Mouse (Mus musculus) adrenal gland (tissue): ENCODE measurements at regions not wholly inside any gene's neighbourhood (a gene's known extent, or its start where the extent isn't known, plus 50 kb on each side); places are given as distances from the start of the nearest gene placed in this dataset.

Source experiments
- intact Hi-C: fragments of 180-260 bp; cut with DNase I; formaldehyde crosslinking; loops from one replicate; pipeline ENCODE4 v1.15.1; 2025

DNA sequence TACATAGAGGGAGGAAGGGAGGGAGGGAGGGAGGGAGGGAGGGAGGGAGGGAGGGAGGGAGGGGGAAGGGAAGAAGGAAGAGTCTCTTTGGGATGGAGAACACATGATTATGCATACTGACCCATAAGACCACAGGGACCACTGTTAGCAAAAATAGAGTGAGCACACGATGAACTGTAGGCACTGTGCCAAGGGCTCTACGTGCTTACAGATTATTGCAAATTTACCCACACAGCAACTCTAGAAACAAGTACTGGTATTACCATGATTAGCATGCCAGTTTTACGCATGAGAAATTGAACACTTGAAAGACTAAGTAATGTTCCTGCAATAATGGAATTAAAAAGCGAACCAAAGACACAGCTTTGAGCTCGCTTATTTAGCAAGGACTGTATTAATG is 117.7 kb upstream of the Slc44a1 start:
- intact Hi-C loops: no loop called here

DNA sequence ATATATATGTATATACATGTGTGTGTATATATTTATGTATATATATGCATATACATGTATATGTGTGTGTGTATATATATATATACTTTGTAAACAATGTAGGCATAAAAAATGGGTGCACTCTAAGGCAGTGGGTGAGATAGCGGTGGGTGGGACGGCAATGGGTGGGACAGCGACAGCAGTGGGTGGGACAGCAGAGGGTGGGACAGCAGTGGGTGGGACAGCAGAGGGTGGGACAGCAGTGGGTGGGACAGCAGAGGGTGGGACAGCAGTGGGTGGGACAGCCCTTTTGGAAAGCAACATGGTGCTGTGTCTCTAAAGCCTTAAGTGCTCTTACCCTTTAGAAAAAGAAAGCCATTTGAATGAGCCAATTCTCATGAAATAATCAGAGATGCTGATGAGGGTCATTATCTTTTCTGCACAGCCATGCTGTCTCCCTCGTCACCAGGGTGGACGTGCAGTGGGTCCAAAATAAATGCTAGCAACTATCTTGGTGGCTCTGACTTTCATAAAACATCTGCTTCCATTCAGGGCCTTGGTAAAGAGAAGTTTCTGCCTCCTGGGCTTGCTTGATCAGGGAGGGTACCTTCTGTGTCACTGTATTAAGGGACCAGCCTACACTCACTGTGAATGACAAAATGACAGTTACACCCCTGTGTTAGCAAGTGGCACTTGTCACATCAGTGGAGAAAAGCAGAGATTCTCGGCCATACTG is 119.3 kb upstream of the Slc44a1 start:
- intact Hi-C loops: no loop called here

DNA sequence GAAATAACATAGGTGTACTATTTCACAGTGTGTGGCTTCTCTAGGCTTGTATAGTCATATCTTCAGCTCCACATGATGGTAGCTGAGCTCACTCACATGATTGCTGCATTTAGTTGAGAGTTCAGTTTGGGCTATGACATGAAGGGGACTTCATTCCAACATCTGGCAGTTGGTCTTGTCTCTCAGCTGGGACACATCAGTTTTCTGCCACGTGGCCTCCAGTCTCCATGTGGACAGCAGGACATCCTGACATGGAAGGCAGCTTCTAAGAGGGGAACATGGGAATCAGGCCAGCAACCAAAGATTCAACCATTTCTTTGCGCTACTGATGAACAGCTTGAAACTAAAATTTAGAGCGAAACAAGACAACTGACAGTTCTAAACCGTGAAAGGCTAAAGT is 121.2 kb upstream of the Slc44a1 start:
- intact Hi-C loops: no loop called here

DNA sequence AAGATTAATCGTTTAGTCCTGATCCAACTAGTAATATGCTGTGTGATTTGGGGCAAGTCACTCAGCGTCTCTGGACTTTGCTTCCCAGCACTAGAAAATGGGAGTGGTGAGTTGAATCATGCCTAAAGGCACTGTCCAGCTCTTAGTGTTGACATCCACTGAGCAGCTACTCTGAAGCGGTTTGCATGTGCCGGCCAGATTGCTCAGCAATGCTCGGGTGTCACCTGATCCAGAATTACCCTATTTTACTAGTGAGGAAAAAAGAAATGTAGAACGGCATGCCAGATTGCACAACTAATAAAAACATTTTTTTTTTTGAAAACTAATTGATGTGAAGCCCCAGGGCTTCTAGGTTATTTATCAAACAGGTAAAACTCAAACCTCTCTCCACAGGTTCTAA is 122.0 kb upstream of the Slc44a1 start:
- intact Hi-C loops: no loop called here

DNA sequence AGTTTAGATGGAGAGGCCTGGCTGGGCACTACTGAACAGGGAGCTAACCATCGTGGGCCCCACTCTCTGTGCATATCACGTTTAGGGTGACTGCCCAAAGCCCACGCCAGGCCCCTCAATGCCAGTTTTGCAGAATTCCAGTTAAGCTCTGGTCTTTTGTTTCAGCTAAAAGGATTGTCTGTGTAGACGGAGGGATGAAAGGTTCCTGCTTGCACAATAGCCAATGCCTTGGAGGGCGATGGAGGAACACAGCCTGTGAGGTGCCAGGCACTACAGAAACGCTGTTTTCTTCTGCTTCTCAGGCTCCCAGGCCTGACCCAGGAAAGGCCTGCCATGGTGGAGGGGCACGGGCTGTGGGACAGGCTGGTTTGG is 122.8 kb upstream of the Slc44a1 start:
- intact Hi-C loops: no loop called here

DNA sequence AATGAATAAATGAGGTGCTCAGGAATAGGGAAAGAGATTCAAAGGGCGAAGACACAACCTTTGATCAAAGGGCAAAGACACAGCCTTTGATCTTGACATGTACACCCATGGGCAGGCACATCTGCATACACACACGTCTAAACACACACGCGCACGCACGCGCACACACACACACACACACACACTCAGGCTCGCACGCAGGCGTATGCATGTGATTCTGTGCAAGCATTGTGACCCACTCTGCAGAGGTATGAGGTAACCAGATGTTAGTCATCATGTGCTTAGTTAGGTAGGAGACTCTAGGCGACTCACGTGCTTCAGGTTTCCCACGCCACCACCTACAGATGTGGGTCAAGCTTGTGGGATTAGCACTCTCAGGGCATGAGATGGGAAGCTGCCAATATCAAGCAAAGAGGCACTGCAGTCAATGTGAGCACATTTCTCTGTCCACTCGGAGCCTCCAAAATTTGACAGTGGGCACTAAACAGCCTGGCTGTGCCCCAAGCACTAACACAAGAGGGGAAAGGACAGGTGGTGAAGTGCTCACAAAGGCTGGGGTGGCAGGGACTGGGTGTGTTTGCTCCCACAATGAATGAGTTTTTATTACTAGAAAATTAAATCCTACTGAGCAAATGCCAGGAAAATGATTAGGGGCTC is 123.3 kb upstream of the Slc44a1 start:
- intact Hi-C loops: no loop called here

DNA sequence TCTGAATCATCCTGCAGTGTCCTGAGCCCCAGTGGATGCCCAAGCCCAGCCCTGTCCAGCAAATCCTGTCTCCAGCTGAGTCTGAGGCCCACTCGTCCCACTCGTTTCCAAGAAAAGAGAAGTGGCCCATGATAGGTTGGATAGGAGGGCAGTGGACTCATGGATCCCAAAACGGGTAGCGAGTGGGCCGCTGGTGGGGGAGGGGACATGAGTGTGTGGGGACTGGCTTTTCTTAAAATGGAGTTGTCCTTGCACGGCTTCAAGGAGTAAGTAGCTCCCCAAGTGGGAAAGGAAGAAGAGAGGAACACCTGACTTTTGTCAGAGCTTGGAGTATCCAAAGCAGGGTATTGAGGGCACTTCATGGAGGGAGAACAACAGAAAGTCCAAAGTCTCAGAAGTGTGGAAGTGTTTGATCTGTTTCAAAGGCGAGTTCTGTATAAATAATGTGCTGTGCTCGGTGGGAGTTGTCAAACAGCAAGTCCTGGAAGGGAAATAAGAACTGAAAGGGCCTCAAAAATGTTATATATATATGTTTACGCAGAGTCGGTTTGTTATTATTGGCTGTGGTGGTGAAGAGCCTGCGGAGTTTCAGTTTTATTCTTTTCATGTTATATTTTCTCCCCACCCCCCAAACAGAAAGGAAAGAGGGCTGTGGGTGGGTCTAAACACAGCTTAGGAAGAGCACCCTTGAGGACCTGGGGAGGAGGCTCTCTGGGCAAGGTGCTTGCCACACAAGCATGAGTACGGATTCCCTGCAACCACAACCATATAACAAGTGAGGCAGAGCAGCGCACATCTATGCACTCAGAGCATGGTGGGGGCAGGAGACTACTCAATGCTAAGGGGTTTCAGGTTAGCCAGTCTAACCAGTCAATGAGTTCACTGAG is 124.1 kb upstream of the Slc44a1 start:
- intact Hi-C loops: no loop called here

DNA sequence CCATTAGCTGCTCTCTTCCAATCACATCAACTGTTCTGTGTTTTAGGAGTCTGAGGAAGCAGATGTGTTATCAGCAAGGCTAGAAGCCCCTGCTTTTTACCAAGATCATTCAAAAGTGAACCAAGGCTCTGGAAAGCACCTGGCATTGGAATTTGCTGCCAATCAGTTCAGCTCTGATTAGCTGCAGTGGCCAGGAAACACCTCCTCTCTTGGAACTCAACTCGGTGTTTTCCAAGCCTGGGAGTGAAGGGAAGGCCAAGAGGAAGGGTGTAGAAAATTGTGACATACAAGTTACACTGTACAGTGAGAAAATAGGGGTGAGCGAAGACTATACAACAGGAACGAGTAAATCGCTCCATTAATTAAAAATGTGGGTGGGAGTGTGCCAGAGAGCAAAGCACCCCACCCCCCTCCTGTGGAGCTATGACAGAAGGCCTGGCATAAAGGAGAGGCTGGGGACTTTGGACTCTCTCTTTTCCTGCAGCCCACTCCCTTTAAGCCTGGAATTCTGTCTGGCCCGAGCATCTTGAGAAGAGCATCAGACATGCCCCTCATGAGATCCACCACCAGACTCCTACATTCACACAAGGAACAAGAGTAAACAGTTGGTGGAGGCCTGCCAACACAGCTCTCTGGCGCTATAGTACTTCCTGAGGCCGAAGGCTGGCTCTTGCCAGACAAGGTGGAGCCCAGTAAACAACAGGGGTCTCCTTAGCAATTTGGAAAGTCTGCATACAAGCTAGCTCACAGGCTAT is 124.9 kb upstream of the Slc44a1 start:
- intact Hi-C loops: no loop called here

DNA sequence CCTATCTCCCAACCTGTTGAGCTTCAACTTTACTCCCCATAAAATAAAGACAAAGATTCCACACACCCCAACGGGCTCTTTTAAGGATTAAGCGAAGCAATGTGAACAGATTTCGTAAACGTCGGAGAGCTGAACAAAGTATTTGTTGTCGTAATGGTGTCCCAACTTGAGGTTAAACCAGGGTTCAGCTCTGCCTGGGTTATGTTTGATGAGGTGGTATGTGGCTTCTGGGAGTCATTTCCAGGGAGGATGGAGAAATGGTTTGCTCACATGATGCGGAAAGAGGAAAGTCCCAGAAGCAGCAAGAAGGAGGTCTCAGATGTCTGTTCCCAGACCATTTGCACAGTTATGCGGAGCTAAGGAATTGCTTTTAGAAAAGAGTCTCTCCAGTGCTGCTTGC is 126.1 kb upstream of the Slc44a1 start:
- intact Hi-C loops: no loop called here

DNA sequence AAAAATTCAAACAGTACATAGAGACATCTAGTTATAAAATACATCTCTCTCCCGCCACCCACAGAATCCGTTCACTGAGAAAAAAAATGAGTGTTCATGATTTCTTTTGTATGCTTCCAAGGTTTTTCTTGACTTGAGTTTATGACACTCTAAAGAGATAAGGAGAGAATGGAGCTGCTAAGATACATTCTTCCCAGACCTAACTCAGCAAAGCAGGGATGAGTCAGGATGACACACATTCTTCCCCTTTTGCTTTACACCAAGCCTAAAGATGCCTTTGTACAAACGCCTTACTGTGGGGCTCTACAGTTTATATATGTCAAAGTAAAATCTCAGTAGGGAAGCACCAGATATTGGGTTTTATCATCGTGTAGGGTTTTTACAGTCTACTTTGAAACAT is 133.1 kb upstream of the Slc44a1 start:
- intact Hi-C loops: no loop called here

DNA sequence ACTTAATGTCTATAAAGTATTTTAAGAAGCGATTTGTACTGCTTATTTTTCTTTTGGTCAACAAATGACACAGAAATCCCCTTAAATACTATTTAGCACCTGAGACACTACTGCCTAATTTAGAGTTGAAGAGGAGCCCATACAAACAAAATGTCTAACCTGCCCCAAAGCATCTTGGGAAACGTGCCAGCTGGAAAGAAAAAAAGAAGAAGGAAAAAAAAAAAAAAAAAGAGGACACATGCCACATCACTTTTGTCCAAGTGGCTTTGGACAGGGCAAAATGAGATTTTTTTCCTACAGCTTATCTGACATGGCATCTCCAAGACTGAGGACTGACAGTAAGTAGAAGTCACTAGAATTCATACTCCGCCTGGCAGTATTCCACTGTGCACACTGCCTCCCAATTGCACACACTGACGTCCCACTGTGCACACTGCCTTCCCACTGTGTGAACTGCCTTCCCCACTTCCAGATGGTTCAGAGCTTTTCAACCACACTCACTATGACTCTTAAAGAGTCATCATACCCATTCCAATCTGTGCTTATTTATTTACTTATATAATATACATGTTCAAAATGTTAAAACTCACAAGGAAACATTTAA is 135.3 kb upstream of the Slc44a1 start:
- intact Hi-C loops: no loop called here

DNA sequence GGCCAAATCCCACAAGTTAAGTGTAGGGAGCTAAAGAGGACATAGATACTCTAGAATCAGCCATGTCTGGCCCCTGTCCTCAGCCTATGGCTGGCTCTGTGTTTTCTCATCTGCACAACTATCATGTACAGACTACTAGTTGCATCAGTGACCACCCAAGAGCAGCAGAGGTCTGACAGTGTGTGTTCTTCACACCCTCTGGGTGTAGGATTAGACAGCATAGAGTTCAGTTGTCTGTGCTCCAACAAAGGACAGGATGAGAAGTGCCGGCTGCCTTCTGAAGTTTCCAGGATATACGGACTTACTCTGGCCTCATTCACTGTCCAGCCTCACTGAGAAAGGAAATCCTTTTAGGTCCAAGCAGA is 135.9 kb upstream of the Slc44a1 start:
- intact Hi-C loops: no loop called here

DNA sequence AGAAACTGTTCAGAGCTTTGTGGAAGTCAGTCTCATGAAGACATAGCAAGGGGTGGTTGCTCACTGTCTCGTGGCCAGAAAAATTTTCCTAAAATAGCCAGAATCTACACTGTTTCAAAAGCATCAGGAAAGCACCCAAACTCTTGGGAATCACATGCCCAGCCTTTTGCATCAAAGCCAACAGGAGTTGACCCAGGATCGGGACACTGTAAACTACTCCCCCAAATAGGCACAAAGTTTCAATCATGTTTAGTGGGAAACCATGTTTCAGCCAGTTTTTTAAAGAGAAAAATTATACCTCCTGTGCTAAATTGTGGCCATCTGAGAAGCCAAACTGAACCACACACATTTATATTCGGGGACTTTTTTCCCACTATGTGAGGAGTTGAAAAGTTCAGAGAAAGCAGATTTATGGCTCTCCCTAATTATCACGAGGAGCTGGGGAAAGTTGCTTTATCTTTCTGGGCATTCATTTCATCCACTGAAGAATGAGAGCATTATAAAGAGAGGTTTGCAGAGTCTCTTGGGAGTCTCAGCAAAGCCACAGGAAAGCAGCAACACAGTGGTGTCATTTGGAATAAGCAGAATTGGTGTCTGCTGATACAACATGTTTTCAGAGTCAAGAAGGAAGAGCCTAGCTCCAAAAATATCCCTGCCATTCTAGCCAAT is 136.5 kb upstream of the Slc44a1 start:
- intact Hi-C loops: no loop called here

DNA sequence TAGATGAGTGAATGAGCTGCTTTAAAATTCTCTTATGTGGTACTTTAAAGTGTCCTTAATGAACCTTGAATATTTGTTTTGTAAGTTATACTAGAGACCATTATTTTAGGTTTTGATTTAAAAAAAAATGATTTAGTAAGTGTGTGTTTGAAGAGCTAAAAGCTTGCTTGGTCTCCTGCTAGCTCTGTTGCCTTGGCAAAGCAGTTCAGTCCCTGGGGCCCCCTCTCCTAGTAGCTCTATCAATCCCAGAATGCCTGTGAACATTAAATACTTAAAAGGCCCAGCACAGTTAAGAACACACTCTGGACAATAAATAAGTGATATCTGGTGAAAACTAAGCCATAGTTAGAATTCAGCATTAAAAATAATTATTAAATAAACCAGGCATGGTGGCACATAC is 138.3 kb upstream of the Abca1 start:
- intact Hi-C loops: no loop called here

DNA sequence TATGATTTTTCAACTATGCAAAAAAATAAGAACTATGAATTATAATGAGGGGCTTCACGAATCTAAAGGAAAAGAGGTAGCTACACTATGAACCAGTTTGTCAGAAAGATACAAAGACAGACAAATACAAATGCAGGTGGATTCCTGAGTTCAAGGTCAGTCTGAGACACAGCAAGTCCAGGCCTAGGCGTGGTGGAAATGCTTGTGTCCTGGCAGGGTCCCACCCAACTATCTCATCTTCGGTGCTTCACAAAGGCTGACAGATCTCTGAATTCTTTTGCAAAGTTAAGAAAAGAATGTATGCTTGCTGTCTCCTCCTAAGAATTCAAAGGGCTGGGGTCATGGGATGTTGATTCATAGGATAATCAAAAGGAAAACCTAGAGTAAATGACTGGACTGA is 132.9 kb upstream of the Abca1 start:
- intact Hi-C loops: no loop called here

DNA sequence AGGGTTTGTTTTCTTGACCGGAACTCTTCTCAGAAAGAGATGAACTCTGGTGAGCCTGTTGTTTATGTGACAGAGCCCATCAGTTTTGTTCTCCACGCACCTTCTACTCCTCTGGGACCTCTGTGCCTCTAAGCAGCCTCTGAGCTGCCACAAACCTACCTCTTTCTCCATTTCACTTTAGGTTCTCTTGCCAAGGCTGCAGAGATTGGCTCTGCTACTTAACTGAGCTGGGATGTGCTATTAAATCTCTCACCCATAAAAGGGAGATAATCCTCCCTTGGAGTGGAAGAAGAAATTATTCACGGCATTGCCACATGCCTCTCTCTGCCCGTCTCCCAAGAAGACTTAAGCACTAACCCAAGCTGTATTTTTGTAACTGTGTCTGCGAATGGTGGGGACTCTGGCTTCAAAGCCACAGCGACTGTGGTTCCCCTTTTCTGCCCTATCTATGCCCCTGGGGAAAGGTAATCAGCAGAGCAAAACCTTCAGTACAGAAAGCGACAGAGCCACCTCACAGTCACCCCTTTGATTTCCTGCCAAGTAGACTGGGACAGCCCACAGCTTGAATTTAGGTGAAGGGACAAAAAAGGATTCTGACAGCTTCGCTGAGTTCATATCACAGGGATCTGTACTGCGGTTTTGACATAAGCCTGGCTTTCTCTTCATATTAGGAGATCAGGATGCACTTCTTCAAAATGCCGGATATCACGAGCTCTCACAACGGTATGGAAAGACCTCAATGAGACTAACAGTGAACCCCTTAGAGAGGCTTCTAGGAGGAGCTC is 118.2 kb upstream of the Abca1 start:
- intact Hi-C loops: no loop called here

DNA sequence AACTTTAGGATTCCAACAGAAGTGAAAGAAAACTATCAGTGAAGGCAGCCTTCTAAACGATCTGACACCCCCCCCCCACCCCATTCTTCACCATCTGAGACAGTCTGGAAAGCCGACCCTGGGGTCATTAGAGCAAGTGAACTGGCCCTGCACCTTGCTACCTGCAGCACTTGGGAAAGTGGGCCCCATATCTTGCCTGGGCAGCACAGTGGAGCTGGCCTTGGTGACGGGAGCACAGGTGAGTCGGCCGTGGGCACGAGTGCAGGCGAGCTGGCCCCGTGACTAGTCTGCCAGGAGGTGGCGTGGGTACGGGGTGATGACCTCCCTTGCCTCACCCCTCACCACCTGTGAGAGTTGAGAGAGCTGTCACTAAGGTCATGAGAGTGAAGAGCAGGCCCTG is 110.7 kb upstream of the Abca1 start:
- intact Hi-C loops: no loop called here

DNA sequence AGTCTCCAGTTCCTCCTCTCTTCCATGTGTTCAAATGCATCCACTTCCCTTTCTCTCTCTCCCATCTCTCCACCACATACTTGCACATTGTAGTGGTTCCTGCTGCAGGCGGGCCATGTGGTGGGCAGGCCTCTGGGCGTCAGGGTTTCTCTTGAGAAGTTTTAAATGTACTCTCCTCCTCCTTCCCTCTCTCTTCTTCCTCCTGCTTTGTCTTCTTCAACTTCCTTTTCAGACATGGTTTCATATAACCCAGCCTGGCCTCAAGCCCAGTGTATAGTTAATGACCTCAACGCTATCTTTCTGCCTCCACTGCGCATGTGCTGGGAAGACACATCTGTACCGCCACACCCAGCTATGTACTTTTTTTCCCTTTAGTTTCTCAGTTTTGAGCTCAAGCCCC is 110.3 kb upstream of the Abca1 start:
- intact Hi-C loops: no loop called here

DNA sequence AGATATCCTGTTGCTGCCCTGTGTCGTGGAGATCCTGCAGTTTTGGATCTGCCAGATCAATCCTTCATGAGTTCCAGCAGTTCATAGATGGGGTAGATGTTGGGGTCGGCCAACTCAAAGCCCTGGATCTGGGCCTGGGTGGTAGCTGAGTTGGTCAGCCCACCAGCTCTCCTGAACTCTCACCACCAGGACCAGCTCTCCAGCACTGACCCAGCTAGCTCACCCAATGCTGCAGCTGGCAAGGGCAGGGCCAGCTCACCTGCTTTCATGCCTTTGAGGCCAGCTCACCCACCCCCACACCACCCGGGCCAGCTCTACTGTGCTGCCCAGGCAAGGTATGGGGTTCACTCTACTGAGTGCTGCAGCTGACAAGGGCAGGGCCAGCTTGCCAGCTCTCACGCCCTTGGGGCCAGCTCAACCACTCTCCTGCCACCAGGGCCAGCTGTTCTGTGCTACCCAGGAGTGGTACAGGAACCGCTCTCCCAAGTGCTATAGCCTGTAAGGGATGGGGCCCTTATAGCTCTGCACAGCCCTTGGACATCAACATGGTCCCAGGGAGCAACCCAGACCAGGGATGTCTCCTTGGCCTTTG is 109.7 kb upstream of the Abca1 start:
- intact Hi-C loops: no loop called here

DNA sequence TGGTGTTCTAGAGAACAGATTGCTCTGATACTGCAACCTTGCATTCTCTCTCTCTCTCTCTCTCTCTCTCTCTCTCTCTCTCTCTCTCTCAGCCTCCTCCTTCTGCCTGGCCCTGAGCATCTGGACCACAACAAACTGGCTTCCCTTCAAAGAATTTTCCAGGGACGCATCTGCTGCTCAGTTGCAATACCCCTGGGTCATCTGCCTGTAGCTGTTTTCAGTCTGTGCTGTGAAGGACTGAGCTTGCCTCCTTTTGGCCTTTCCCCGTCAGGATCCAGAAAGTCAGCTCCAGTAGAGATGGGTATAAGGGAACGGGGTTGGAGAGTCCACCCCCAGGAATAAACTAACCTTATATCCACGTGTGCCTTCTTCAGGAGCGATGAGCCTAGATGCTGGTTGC is 105.2 kb upstream of the Abca1 start:
- intact Hi-C loops: loop anchor here (2.0 to 5.0 kb wide), 3 partner anchors 72 to 106 kb away; partner anchors contain the start of gene Abca1
